Mouse (Mus musculus) heart, postnatal 10 days (tissue): ENCODE measurements around the gene Copz2. TPM values are rescaled to one million over a fixed set of nuclear protein-coding genes. Genes with fewer than 3 reads are reported as not detected.
"Not testable (repeated sequence)": the region's sequence is repeated elsewhere in the genome, so short reads cannot be mapped to it uniquely, and the experiment has no call there.

ENCODE experiments used
- DNase-seq, 2 experiments: peaks; one replicate each; pipeline ENCODE4 v3.0.0; 2021
- intact Hi-C: fragments of 180-260 bp; cut with DNase I; formaldehyde crosslinking; loops from one replicate; pipeline ENCODE4 v1.15.1; 2025
- total RNA-seq, 2 experiments: library from RNA; stranded (reverse); gene quantifications; 2 replicates each; pipeline ENCODE4 v1.2.3; 2021

The Copz2 gene
- total RNA-seq = 10 to 100 TPM; 43.8 to 50.3 TPM

GRCm38 (mm10) chr11:96849681-96850467, at the start of gene Copz2:
Copz2 (plus strand) TSS chr11:96849870.
- intact Hi-C loops = loop anchor here (2.0 kb wide), 1 partner anchor 19 kb away; no protein-coding TSS in a partner anchor
- DNase-seq = peak; percentile 68 to 76

GRCm38 (mm10) chr11:96805606-96806005, 44.1 kb upstream of the Copz2 start:
- intact Hi-C loops = no loop called here
- no peak for DNase-seq

- peak in 1 of 2 experiments; percentile 20 for DNase-seq
- intact Hi-C loops = no loop called here
Observed at GRCm38 (mm10) chr11:96808066-96808465, 41.6 kb upstream of the Copz2 start.

- intact Hi-C loops = no loop called here
- DNase-seq = no peak
Observed at GRCm38 (mm10) chr11:96809562-96810235, 40.0 kb upstream of the Copz2 start.

- DNase-seq, intact Hi-C loops: not testable (repeated sequence)
Observed at GRCm38 (mm10) chr11:96811188-96811587, 38.5 kb upstream of the Copz2 start.

- DNase-seq = no peak
- intact Hi-C loops = no loop called here
Observed at GRCm38 (mm10) chr11:96813455-96813854, 36.2 kb upstream of the Copz2 start.

- no peak for DNase-seq
- intact Hi-C loops = no loop called here
Observed at GRCm38 (mm10) chr11:96813920-96814319, 35.8 kb upstream of the Copz2 start.

GRCm38 (mm10) chr11:96814443-96814842, 35.2 kb upstream of the Copz2 start:
- intact Hi-C loops = no loop called here
- DNase-seq = no peak

- intact Hi-C loops = no loop called here
- DNase-seq = no peak
Observed at GRCm38 (mm10) chr11:96815895-96816294, 33.8 kb upstream of the Copz2 start.

GRCm38 (mm10) chr11:96816494-96816893, 33.2 kb upstream of the Copz2 start:
- intact Hi-C loops = no loop called here

GRCm38 (mm10) chr11:96816979-96817378, 32.7 kb upstream of the Copz2 start:
- intact Hi-C loops = no loop called here
- no peak for DNase-seq

More at GRCm38 (mm10) chr11:96816494-96816893, 33.2 kb upstream of the Copz2 start:
- DNase-seq = no peak

- intact Hi-C loops = no loop called here
- no peak for DNase-seq
Observed at GRCm38 (mm10) chr11:96818128-96818710, 31.5 kb upstream of the Copz2 start.

- DNase-seq = no peak
- intact Hi-C loops = no loop called here
Observed at GRCm38 (mm10) chr11:96821956-96822355, 27.7 kb upstream of the Copz2 start.

- peak in 1 of 2 experiments; percentile 20 for DNase-seq
- intact Hi-C loops = no loop called here
Observed at GRCm38 (mm10) chr11:96822675-96823470, 26.8 kb upstream of the Copz2 start.

- intact Hi-C loops = no loop called here
- peak in 1 of 2 experiments; percentile 18 for DNase-seq
Observed at GRCm38 (mm10) chr11:96823471-96823837, 26.2 kb upstream of the Copz2 start.

- DNase-seq = peak; percentile 87 to 89
- intact Hi-C loops = no loop called here
Observed at GRCm38 (mm10) chr11:96823880-96824782, 25.5 kb upstream of the Copz2 start.

- DNase-seq = peak; percentile 82 to 89
- intact Hi-C loops = no loop called here
Observed at GRCm38 (mm10) chr11:96824783-96825495, 24.7 kb upstream of the Copz2 start.

- intact Hi-C loops = loop anchor here (2.0 kb wide), 1 partner anchor 38 kb away; the partner anchor contains the start of gene Cbx1
Observed at GRCm38 (mm10) chr11:96826481-96826880, 23.2 kb upstream of the Copz2 start.

GRCm38 (mm10) chr11:96827062-96827581, 22.5 kb upstream of the Copz2 start:
- intact Hi-C loops = loop anchor here (2.0 kb wide), 1 partner anchor 38 kb away; the partner anchor contains the start of gene Cbx1
- peak; percentile 26 to 38 for DNase-seq

More at GRCm38 (mm10) chr11:96826481-96826880, 23.2 kb upstream of the Copz2 start:
- DNase-seq = peak; percentile 64 to 72
